Mouse (Mus musculus): Measurements from ENCODE around the gene Mpped2. TPM values are rescaled to one million over a fixed set of nuclear protein-coding genes. Genes with fewer than 3 reads are reported as not detected.

The Mpped2 gene
- 0.63 and 0.65 TPM in 2 replicates for polyA plus RNA-seq (2012; rRNA removed; ENCODE audit: low replicate concordance)

DNA sequence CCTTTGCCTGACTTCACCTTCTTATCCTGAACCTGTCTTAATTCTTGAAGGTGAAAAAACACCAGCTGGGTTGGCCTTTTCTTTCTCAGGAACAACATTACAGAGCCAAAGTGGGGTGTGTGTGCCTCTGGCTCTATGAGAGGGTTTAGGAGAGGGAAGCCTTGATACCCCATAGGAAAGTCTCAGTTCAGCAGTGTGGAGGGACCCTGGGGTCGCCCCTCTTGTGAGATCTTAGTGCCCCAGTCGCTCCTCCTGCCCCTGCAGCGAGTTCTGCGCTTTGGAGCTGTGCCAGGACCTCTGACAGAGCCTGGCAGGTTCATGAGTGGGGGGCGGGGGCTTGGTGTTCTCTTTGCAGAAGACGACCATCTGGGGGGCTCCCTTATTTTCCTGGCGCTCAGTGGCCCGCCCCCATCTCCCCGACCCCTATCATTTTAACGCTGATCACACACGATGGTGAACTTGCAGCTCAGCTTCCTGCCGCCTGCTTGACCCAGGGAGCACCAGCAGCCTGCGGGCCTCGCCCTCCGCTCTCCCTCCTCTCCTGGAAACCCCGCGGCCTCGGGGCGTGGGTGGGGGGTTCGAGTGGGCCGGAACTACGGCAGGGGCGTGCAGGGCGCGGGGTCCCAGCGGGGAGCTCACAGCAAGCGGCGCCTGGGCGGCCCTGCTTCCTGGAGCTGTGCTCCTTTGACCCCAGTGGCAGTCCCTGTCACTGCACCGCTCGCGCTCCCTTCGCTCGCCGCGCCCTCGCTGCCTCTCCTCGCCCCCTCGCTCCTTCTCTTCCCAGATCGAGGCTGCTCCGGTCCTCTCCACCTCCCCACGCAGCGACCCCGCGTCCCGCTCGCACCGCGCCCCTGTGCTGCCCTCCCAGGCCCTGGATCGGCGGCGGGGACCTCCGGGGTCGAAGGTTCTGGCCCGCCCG, at the start of gene Mpped2:
Mpped2 (plus strand) TSS at position 487 of the 919 bp plus-strand sequence.

Data from mammary gland, adult 2 months (tissue).